Mouse (Mus musculus) olfactory bulb, adult 2 months (tissue): ENCODE data around the gene Tubb3.

Source experiments
- CTCF ChIP-seq: fragments of 200-500 bp; IDR thresholded peaks from 2 replicates; pipeline ENCODE4 v1.5.1; 2012; ENCODE audit warnings: low read depth, mild to moderate bottlenecking, low read length, moderate library complexity; ENCODE audit not compliant: insufficient read depth
- POLR2A ChIP-seq: fragments of 200-500 bp; IDR thresholded peaks from 2 replicates; pipeline ENCODE4 v1.6.1; 2012; ENCODE audit warnings: mild to moderate bottlenecking, low read depth, low read length, moderate library complexity; ENCODE audit not compliant: insufficient read depth

DNA sequence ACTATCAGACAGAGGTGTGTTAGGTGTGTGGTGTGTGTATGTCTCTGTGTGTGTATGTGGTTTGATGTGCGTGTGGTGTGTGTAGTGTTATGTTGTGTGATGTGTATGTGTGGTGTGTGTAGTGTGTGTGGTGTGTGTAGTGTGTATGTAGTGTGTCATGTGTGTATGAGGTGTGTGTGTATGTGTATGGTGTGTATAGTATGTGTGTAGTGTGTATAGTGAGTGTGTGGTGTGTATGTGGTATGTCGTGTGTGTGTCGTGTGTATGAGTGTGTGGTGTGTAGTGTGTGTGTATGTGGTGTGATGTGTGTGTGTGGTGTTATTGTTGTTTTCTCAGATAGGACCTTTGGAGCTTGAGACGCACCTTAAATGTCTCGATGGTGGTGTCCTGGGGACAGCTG, 31.1 kb downstream of the Tubb3 start:
- TF ChIP-seq CTCF (no peak), POLR2A (no peak)
